Mouse (Mus musculus) testis, adult 2 months (tissue): Measurements from ENCODE around the gene Tnfsf13. TPM values are rescaled to one million over a fixed set of nuclear protein-coding genes. Genes with fewer than 3 reads are reported as not detected.

Experiments used
- H3K27ac ChIP-seq: fragments of 200-500 bp; 2 replicates; pipeline ENCODE4 v1.5.1; 2012; ENCODE audit warnings: low read depth, low read length; ENCODE audit not compliant: control insufficient read depth, insufficient read depth
- H3K27me3 ChIP-seq: fragments of 200-500 bp; 2 replicates; pipeline ENCODE4 v1.6.1; 2012; ENCODE audit warnings: mild to moderate bottlenecking, low read length, moderate library complexity; ENCODE audit not compliant: control insufficient read depth, insufficient read depth
- H3K36me3 ChIP-seq: fragments of 200-500 bp; 2 replicates; pipeline ENCODE4 v1.6.1; 2012; ENCODE audit warnings: mild to moderate bottlenecking, low read length; ENCODE audit not compliant: control insufficient read depth, insufficient read depth
- H3K4me1 ChIP-seq: fragments of 200-500 bp; 2 replicates; pipeline ENCODE4 v1.6.1; 2012; ENCODE audit warnings: low read length; ENCODE audit not compliant: control insufficient read depth, insufficient read depth
- H3K4me3 ChIP-seq: fragments of 200-500 bp; 2 replicates; pipeline ENCODE4 v1.5.1; 2012; ENCODE audit warnings: low read depth, mild to moderate bottlenecking, low read length, moderate library complexity, mixed read lengths; ENCODE audit not compliant: control insufficient read depth
- CTCF ChIP-seq: fragments of 200-500 bp; IDR thresholded peaks from 2 replicates; pipeline ENCODE4 v1.5.1; 2012; ENCODE audit warnings: low read depth, mild to moderate bottlenecking, inconsistent platforms, low read length, moderate library complexity; ENCODE audit not compliant: control insufficient read depth, insufficient read depth, insufficient replicate concordance
- POLR2A ChIP-seq: fragments of 200-500 bp; IDR thresholded peaks from 2 replicates; pipeline ENCODE4 v1.6.1; 2012; ENCODE audit warnings: low read depth, mild to moderate bottlenecking, inconsistent platforms, low read length, moderate library complexity; ENCODE audit not compliant: control insufficient read depth
- polyA plus RNA-seq: library from polyadenylated mRNA; depleted of rRNA; stranded (reverse); fragments of >200 nt; gene quantifications from 2 replicates; pipeline ENCODE4 v1.2.3, GENCODE M21; 2012; rRNA removed

The Tnfsf13 gene
- polyA plus RNA-seq, 1 experiment = 5.6 TPM

- TF ChIP-seq CTCF (no peak), POLR2A (no peak; the same call in 1 of the 2 replicates)
- H3K27ac ChIP-seq = peak overlapping the region; percentile 91
- peaks cover 2% of the 10 kb centered on the region for H3K4me1 ChIP-seq
- no peaks in the 10 kb centered on the region for H3K36me3 ChIP-seq
- peak overlapping the region; percentile 97 for H3K4me3 ChIP-seq
- no peaks in the 10 kb centered on the region for H3K27me3 ChIP-seq
These were observed 52.3 kb downstream of the Tnfsf13 start for GRCm38 (mm10) chr11:69633128-69633866.

Other genes with a start within 250 kb of the Tnfsf13 start
- gene Dnah2, start 136.7 kb downstream of the Tnfsf13 start, polyA plus RNA-seq = 39.3 and 42.7 TPM in 2 replicates
- gene Efnb3, start 125.6 kb downstream of the Tnfsf13 start, polyA plus RNA-seq = 2.7 and 3.3 TPM in 2 replicates
- 9.5 and 9.7 TPM in 2 replicates for gene Wrap53, start 105.5 kb downstream of the Tnfsf13 start, polyA plus RNA-seq
- gene Trp53, start 105.4 kb downstream of the Tnfsf13 start, polyA plus RNA-seq = 22.1 TPM in 2 replicates
- gene Atp1b2, start 79.8 kb downstream of the Tnfsf13 start, polyA plus RNA-seq = 27.9 and 40.5 TPM in 2 replicates
- gene Shbg, start 67.9 kb downstream of the Tnfsf13 start, polyA plus RNA-seq = 11.9 and 16.4 TPM in 2 replicates
- 7.0 and 9.4 TPM in 2 replicates for gene Sat2, start 63.8 kb downstream of the Tnfsf13 start, polyA plus RNA-seq
- gene Fxr2, start 52.8 kb downstream of the Tnfsf13 start, polyA plus RNA-seq = 63.3 and 69.1 TPM in 2 replicates
- 0.25 and 0.38 TPM in 2 replicates for gene Sox15, start 30.5 kb downstream of the Tnfsf13 start, polyA plus RNA-seq
- gene Mpdu1, start 23.1 kb downstream of the Tnfsf13 start, polyA plus RNA-seq = 41.9 and 42.5 TPM in 2 replicates
- 3.9 and 4.4 TPM in 2 replicates for gene Cd68, start 19.6 kb downstream of the Tnfsf13 start, polyA plus RNA-seq
- gene Eif4a1, start 13.4 kb downstream of the Tnfsf13 start, polyA plus RNA-seq = 166 and 210 TPM in 2 replicates
- 54.7 and 67.6 TPM in 2 replicates for gene Senp3, start 3.7 kb downstream of the Tnfsf13 start, polyA plus RNA-seq
- 2.9 and 3.3 TPM in 2 replicates for gene Tnfsf12, start 10.1 kb upstream of the Tnfsf13 start, polyA plus RNA-seq
- 1.3 and 1.9 TPM in 2 replicates for gene Tnfsfm13, start 10.3 kb upstream of the Tnfsf13 start, polyA plus RNA-seq
- 54.7 and 75.8 TPM in 2 replicates for gene Polr2a, start 72.9 kb upstream of the Tnfsf13 start, polyA plus RNA-seq
- gene Slc35g3, start 76.2 kb upstream of the Tnfsf13 start, polyA plus RNA-seq = 210 and 236 TPM in 2 replicates
- gene Zbtb4, start 80.1 kb upstream of the Tnfsf13 start, polyA plus RNA-seq = 5.1 and 6.0 TPM in 2 replicates
- gene Chrnb1, start 110.2 kb upstream of the Tnfsf13 start, polyA plus RNA-seq = 0.79 and 1.2 TPM in 2 replicates
- 2.7 and 3.2 TPM in 2 replicates for gene Fgf11, start 116.1 kb upstream of the Tnfsf13 start, polyA plus RNA-seq
- 0.52 and 0.79 TPM in 2 replicates for gene Tmem102, start 119.8 kb upstream of the Tnfsf13 start, polyA plus RNA-seq
- 136 and 193 TPM in 2 replicates for gene Gm39566, start 129.5 kb upstream of the Tnfsf13 start, polyA plus RNA-seq
- gene Spem2, start 132.7 kb upstream of the Tnfsf13 start, polyA plus RNA-seq = 758 and 858 TPM in 2 replicates
- 1,704 and 1,758 TPM in 2 replicates for gene Spem1, start 136.4 kb upstream of the Tnfsf13 start, polyA plus RNA-seq
- 2.4 and 2.7 TPM in 2 replicates for gene Nlgn2, start 152.0 kb upstream of the Tnfsf13 start, polyA plus RNA-seq
- 21.9 and 22.7 TPM in 2 replicates for gene Tmem256, start 152.7 kb upstream of the Tnfsf13 start, polyA plus RNA-seq
- 6.5 and 8.5 TPM in 2 replicates for gene Plscr3, start 160.6 kb upstream of the Tnfsf13 start, polyA plus RNA-seq
- gene Tnk1, start 172.9 kb upstream of the Tnfsf13 start, polyA plus RNA-seq = 1.6 and 1.9 TPM in 2 replicates
- 20.8 and 27.5 TPM in 2 replicates for gene Tmem95, start 192.2 kb upstream of the Tnfsf13 start, polyA plus RNA-seq
- gene Kctd11, start 195.6 kb upstream of the Tnfsf13 start, polyA plus RNA-seq = 0.47 and 0.69 TPM in 2 replicates
- 4.0 and 4.9 TPM in 2 replicates for gene Acap1, start 209.8 kb upstream of the Tnfsf13 start, polyA plus RNA-seq
- gene 2810408A11Rik, start 215.2 kb upstream of the Tnfsf13 start, polyA plus RNA-seq = 124 and 125 TPM in 2 replicates
- 57.7 and 61.1 TPM in 2 replicates for gene Neurl4, start 215.3 kb upstream of the Tnfsf13 start, polyA plus RNA-seq
- gene Gps2, start 228.1 kb upstream of the Tnfsf13 start, polyA plus RNA-seq = 290 and 295 TPM in 2 replicates
- gene Eif5a, start 236.2 kb upstream of the Tnfsf13 start, polyA plus RNA-seq = 621 and 702 TPM in 2 replicates